Mouse (Mus musculus) MEL (cell line): ENCODE measurements at regions not wholly inside any gene's neighbourhood (a gene's known extent, or its start where the extent isn't known, plus 50 kb on each side); places are given as distances from the start of the nearest gene placed in this dataset.

Experiments used
- DNase-seq: peaks from one replicate; pipeline ENCODE4 v3.0.0; 2011; ENCODE audit warnings: low read depth, low spot score
- H3K27ac ChIP-seq: 2 replicates; pipeline ENCODE4 v1.5.1; 2012; ENCODE audit warnings: low read depth, mild to moderate bottlenecking, control low read depth, low read length, moderate library complexity; ENCODE audit not compliant: control insufficient read depth
- H3K27me3 ChIP-seq, 2 experiments: fragments of 150-350 bp in 1 of 2; sonication (generic) in 1 of 2; 2 replicates each; pipeline ENCODE4 v1.6.1; 2012; ENCODE audit warnings: low read length in 2 of 2, mild to moderate bottlenecking in 2 of 2, improper control_type of control experiment in 1 of 2, moderate library complexity in 1 of 2; ENCODE audit not compliant: insufficient read depth in 2 of 2, control insufficient read depth in 1 of 2
- H3K36me3 ChIP-seq, 2 experiments: 2 replicates each; pipeline ENCODE4 v1.6.1; 2012 to 2014; ENCODE audit warnings: low read length in 2 of 2, improper control_type of control experiment in 1 of 2, inconsistent platforms in 1 of 2, mild to moderate bottlenecking in 1 of 2; ENCODE audit not compliant: insufficient read depth in 2 of 2, control insufficient read depth in 1 of 2
- H3K4me1 ChIP-seq, 2 experiments: fragments of 150-350 bp in 1 of 2; sonication (generic) in 1 of 2; 2 replicates each; pipeline ENCODE4 v1.6.1; 2012; ENCODE audit warnings: low read length in 2 of 2, improper control_type of control experiment in 1 of 2, mild to moderate bottlenecking in 1 of 2; ENCODE audit not compliant: insufficient read depth in 2 of 2, control insufficient read depth in 1 of 2
- H3K4me3 ChIP-seq, 2 experiments: fragments of 150-350 bp in 1 of 2; sonication (generic) in 1 of 2; 2 replicates each; pipeline ENCODE4 v1.5.1; 2012; ENCODE audit warnings: low read depth in 2 of 2, low read length in 2 of 2, mild to moderate bottlenecking in 2 of 2, moderate library complexity in 2 of 2, control low read depth in 1 of 2, improper control_type of control experiment in 1 of 2; ENCODE audit not compliant: control insufficient read depth in 1 of 2, insufficient read depth in 1 of 2
- H3K79me2 ChIP-seq: 2 replicates; pipeline ENCODE4 v1.6.1; 2012; ENCODE audit warnings: mild to moderate bottlenecking, low read length, moderate library complexity; ENCODE audit not compliant: control insufficient read depth, poor library complexity, insufficient read depth
- H3K9ac ChIP-seq: 2 replicates; pipeline ENCODE4 v1.6.1; 2012; ENCODE audit warnings: low read depth, mild to moderate bottlenecking, control low read depth, low read length, moderate library complexity; ENCODE audit not compliant: control insufficient read depth, poor library complexity, severe bottlenecking
- H3K9me3 ChIP-seq: fragments of 150-350 bp; sonication (generic); replicated peaks from 2 replicates; pipeline ENCODE4 v1.6.1; 2012; ENCODE audit warnings: mild to moderate bottlenecking, low read length, improper control_type of control experiment, moderate library complexity; ENCODE audit not compliant: insufficient read depth
- CHD1 ChIP-seq: IDR thresholded peaks from 2 replicates; pipeline ENCODE4 v1.6.1; 2012; ENCODE audit warnings: low read depth, mild to moderate bottlenecking, inconsistent platforms, low read length, improper control_type of control experiment
- CHD2 ChIP-seq: IDR thresholded peaks from 2 replicates; pipeline ENCODE4 v1.6.1; 2011; ENCODE audit warnings: low read length, improper control_type of control experiment
- CTCF ChIP-seq, 3 experiments: IDR thresholded peaks in 2 of 3; conservative IDR thresholded peaks in 1 of 3; 2 replicates each; pipeline ENCODE4 v1.5.1; 2011 to 2012; ENCODE audit warnings: low read length in 3 of 3, low read depth in 2 of 3, mild to moderate bottlenecking in 2 of 3, improper control_type of control experiment in 1 of 3, inconsistent platforms in 1 of 3, mixed read lengths in 1 of 3, moderate library complexity in 1 of 3; ENCODE audit not compliant: control insufficient read depth in 1 of 3, insufficient read depth in 1 of 3, poor library complexity in 1 of 3, severe bottlenecking in 1 of 3
- ELF1 ChIP-seq: IDR thresholded peaks from 2 replicates; pipeline ENCODE4 v1.6.1; 2014; ENCODE audit warnings: low read depth, mild to moderate bottlenecking, inconsistent platforms, low read length, improper control_type of control experiment, moderate library complexity
- EP300 ChIP-seq, 2 experiments: IDR thresholded peaks; 2 replicates each; pipeline ENCODE4 v1.6.1; 2011; ENCODE audit warnings: improper control_type of control experiment in 2 of 2, low read length in 2 of 2, low read depth in 1 of 2, mild to moderate bottlenecking in 1 of 2
- ETS1 ChIP-seq: IDR thresholded peaks from 2 replicates; pipeline ENCODE4 v1.6.1; 2012; ENCODE audit warnings: low read depth, mild to moderate bottlenecking, inconsistent platforms, low read length, improper control_type of control experiment, moderate library complexity
- GABPA ChIP-seq: IDR thresholded peaks from 2 replicates; pipeline ENCODE4 v1.6.1; 2012; ENCODE audit warnings: low read depth, mild to moderate bottlenecking, inconsistent platforms, low read length, improper control_type of control experiment, moderate library complexity
- GATA1 ChIP-seq: IDR thresholded peaks from 2 replicates; pipeline ENCODE4 v1.6.1; 2011; ENCODE audit warnings: low read depth, low read length, improper control_type of control experiment
- MAZ ChIP-seq: IDR thresholded peaks from 2 replicates; pipeline ENCODE4 v1.6.1; 2012; ENCODE audit warnings: low read depth, mild to moderate bottlenecking, inconsistent platforms, low read length, improper control_type of control experiment
- MEF2A ChIP-seq: IDR thresholded peaks from 2 replicates; pipeline ENCODE4 v1.6.1; 2014; ENCODE audit warnings: low read depth, mild to moderate bottlenecking, inconsistent platforms, low read length, improper control_type of control experiment; ENCODE audit not compliant: poor library complexity, insufficient replicate concordance, severe bottlenecking; ENCODE audit errors: extremely low read depth
- MYC ChIP-seq: IDR thresholded peaks from 2 replicates; pipeline ENCODE4 v1.6.1; 2011; ENCODE audit warnings: low read depth, mild to moderate bottlenecking, low read length, improper control_type of control experiment, moderate library complexity
- NELFE ChIP-seq: IDR thresholded peaks from 2 replicates; pipeline ENCODE4 v1.6.1; 2011; ENCODE audit warnings: low read depth, low read length, improper control_type of control experiment
- POLR2A ChIP-seq, 2 experiments: IDR thresholded peaks; 2 replicates each; pipeline ENCODE4 v1.6.1; 2011 to 2012; ENCODE audit warnings: low read length in 2 of 2, mild to moderate bottlenecking in 2 of 2, control low read depth in 1 of 2, improper control_type of control experiment in 1 of 2, low read depth in 1 of 2, moderate library complexity in 1 of 2; ENCODE audit not compliant: control insufficient read depth in 1 of 2, insufficient read depth in 1 of 2, poor library complexity in 1 of 2
- POLR2AphosphoS2 ChIP-seq: IDR thresholded peaks from 2 replicates; pipeline ENCODE4 v1.6.1; 2011; ENCODE audit warnings: low read length, improper control_type of control experiment
- SMC3 ChIP-seq: IDR thresholded peaks from 2 replicates; pipeline ENCODE4 v1.6.1; 2011; ENCODE audit warnings: low read depth, low read length, improper control_type of control experiment
- TAL1 ChIP-seq: IDR thresholded peaks from 2 replicates; pipeline ENCODE4 v1.6.1; 2012; ENCODE audit warnings: mild to moderate bottlenecking, inconsistent platforms, low read length, moderate library complexity, mixed read lengths
- TCF12 ChIP-seq: IDR thresholded peaks from 2 replicates; pipeline ENCODE4 v1.6.1; 2014; ENCODE audit warnings: low read depth, mild to moderate bottlenecking, inconsistent platforms, low read length, improper control_type of control experiment, moderate library complexity
- UBTF ChIP-seq: IDR thresholded peaks from 2 replicates; pipeline ENCODE4 v1.6.1; 2012; ENCODE audit warnings: low read depth, mild to moderate bottlenecking, inconsistent platforms, low read length, improper control_type of control experiment, moderate library complexity, borderline replicate concordance; ENCODE audit not compliant: insufficient read depth
- USF2 ChIP-seq, 2 experiments: IDR thresholded peaks; 2 replicates each; pipeline ENCODE4 v1.6.1; 2011 to 2012; ENCODE audit warnings: improper control_type of control experiment in 2 of 2, low read length in 2 of 2, borderline replicate concordance in 1 of 2, inconsistent platforms in 1 of 2, low read depth in 1 of 2, mild to moderate bottlenecking in 1 of 2; ENCODE audit not compliant: insufficient read depth in 1 of 2
- ZC3H11A ChIP-seq: IDR thresholded peaks from 2 replicates; pipeline ENCODE4 v1.6.1; 2012; ENCODE audit warnings: low read depth, mild to moderate bottlenecking, inconsistent platforms, low read length, improper control_type of control experiment

- H3K79me2 ChIP-seq, result no peaks in the 10 kb centered on the region
- H3K9ac ChIP-seq, result no peak overlapping the region
- no peak overlapping the region for H3K4me3 ChIP-seq
- DNase-seq, result no peak
- H3K36me3 ChIP-seq, result no peaks in the 10 kb centered on the region
- H3K27me3 ChIP-seq, result peaks cover 0 to 2% of the 10 kb centered on the region in 2 experiments; a peak in 1 of 4 replicates
- no peaks in the 10 kb centered on the region for H3K9me3 ChIP-seq
- H3K27ac ChIP-seq, result no peak overlapping the region
- no peak for TF ChIP-seq POLR2AphosphoS2
- no peak for TF ChIP-seq GABPA
- no peak for TF ChIP-seq NELFE
- TF ChIP-seq MEF2A, result no peak
- no peak for TF ChIP-seq USF2 (IDR thresholded peaks at IDR 0.05; ENCODE audit: borderline replicate concordance in 1 of 2, insufficient read depth in 1 of 2, low read depth in 1 of 2, low read length in 2 of 2)
- TF ChIP-seq TCF12, result no peak
- TF ChIP-seq EP300 (IDR thresholded peaks at IDR 0.05; ENCODE audit: low read depth in 1 of 2, low read length in 2 of 2), result no peak
- no peak for TF ChIP-seq CTCF (IDR thresholded peaks at IDR 0.05 in 2 of 3, conservative IDR thresholded peaks at IDR 0.05 in 1 of 3; ENCODE audit: control insufficient read depth in 1 of 3, insufficient read depth in 1 of 3, low read depth in 2 of 3, low read length in 3 of 3, poor library complexity in 1 of 3, severe bottlenecking in 1 of 3)
- no peak for TF ChIP-seq POLR2A (IDR thresholded peaks at IDR 0.05; ENCODE audit: control insufficient read depth in 1 of 2, insufficient read depth in 1 of 2, low read depth in 1 of 2, low read length in 2 of 2, poor library complexity in 1 of 2)
- TF ChIP-seq CHD1, result no peak
- no peak for TF ChIP-seq GATA1
- no peak for TF ChIP-seq SMC3
- TF ChIP-seq, all 39 proteins: peak for 0
- H3K4me1 ChIP-seq, result no peaks in the 10 kb centered on the region
These were observed 55.1 kb upstream of the Cpm start for GRCm38 (mm10) chr10:117574056-117574727.

DNA sequence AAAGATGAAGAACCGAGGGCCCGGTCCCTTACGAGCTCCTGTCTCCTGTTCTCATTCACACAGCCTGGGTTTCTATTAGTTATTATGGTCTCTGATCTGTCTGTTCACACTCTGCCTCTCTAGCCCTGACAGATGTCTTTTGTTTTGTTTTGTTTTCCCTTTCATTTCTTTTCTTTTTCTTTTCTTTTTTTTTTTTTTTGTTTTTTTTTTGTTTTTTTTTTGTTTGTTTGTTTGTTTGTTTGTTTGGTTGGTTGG, 55.8 kb upstream of the Cpm start:
- no peak overlapping the region for H3K9ac ChIP-seq
- no peak overlapping the region for H3K27ac ChIP-seq
- no peak for TF ChIP-seq ELF1
- TF ChIP-seq MAZ, result no peak
- no peak for TF ChIP-seq ETS1
- TF ChIP-seq TCF12, result no peak
- no peak for TF ChIP-seq GABPA
- no peak for TF ChIP-seq CHD1
- TF ChIP-seq CTCF (IDR thresholded peaks at IDR 0.05 in 2 of 3, conservative IDR thresholded peaks at IDR 0.05 in 1 of 3; ENCODE audit: control insufficient read depth in 1 of 3, insufficient read depth in 1 of 3, low read depth in 2 of 3, low read length in 3 of 3, poor library complexity in 1 of 3, severe bottlenecking in 1 of 3), result no peak
- no peak for TF ChIP-seq CHD2
- TF ChIP-seq UBTF, result no peak
- TF ChIP-seq TAL1, result no peak
- TF ChIP-seq ZC3H11A, result no peak
- TF ChIP-seq MYC, result no peak
- TF ChIP-seq POLR2A (IDR thresholded peaks at IDR 0.05; ENCODE audit: control insufficient read depth in 1 of 2, insufficient read depth in 1 of 2, low read depth in 1 of 2, low read length in 2 of 2, poor library complexity in 1 of 2), result no peak
- no peaks in the 10 kb centered on the region for H3K4me1 ChIP-seq
- H3K27me3 ChIP-seq, result peaks cover 0 to 2% of the 10 kb centered on the region in 2 experiments; a peak in 1 of 4 replicates
- H3K79me2 ChIP-seq, result no peaks in the 10 kb centered on the region
- no peaks in the 10 kb centered on the region for H3K9me3 ChIP-seq
- H3K36me3 ChIP-seq, result no peaks in the 10 kb centered on the region
- H3K4me3 ChIP-seq, result no peak overlapping the region
- no peak for DNase-seq
